Mouse (Mus musculus) layer of hippocampus, postnatal 25 days (tissue): ENCODE data around the gene Pdpr. TPM values are rescaled to one million over a fixed set of nuclear protein-coding genes. Genes with fewer than 3 reads are reported as not detected.
A peak's percentile ranks its signal among the peaks of the same experiment; 100 is the strongest.
"Not testable (repeated sequence)": the region's sequence is repeated elsewhere in the genome, so short reads cannot be mapped to it uniquely, and the experiment has no call there.

ENCODE experiments used
- DNase-seq, 2 experiments: peaks; one replicate each; pipeline ENCODE4 v3.0.0; 2022; ENCODE audit warnings: mixed read lengths in 2 of 2, low spot score in 1 of 2; ENCODE audit errors: extremely low spot score in 1 of 2
- total RNA-seq, 2 experiments: library from RNA; stranded (reverse); gene quantifications; 2 replicates each; pipeline ENCODE4 v1.2.3; 2021

The Pdpr gene
- total RNA-seq, result 10 to 100 TPM; 27.2 to 31.4 TPM

GRCm38 (mm10) chr8:111093865-111094718 is at the start of gene Pdpr:
Pdpr (plus strand) TSS chr8:111094630.
- DNase-seq, result peak; percentile 80 to 87

DNA sequence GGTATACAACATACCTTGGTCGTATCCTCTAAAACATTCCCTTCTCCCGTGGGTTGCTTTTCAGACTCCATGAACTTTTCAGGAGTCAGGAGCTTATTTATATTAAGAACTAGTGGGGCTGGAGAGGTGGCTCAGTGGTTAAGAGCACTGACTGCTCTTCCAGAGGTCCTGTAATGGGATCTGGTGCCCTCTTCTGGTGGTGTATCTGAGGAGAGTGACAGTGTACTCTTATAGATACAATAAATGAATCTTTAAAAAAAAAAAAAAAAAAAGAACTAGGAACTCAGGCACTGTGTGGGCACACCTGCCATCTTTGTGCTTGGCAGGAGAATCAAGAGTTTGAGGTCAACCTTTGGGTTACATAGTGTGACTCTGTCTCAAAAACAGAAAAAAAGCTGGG is 45.7 kb upstream of the Pdpr start:
- DNase-seq, result no peak

- DNase-seq, result no peak
Observed at GRCm38 (mm10) chr8:111049106-111049505, 45.3 kb upstream of the Pdpr start.

DNA sequence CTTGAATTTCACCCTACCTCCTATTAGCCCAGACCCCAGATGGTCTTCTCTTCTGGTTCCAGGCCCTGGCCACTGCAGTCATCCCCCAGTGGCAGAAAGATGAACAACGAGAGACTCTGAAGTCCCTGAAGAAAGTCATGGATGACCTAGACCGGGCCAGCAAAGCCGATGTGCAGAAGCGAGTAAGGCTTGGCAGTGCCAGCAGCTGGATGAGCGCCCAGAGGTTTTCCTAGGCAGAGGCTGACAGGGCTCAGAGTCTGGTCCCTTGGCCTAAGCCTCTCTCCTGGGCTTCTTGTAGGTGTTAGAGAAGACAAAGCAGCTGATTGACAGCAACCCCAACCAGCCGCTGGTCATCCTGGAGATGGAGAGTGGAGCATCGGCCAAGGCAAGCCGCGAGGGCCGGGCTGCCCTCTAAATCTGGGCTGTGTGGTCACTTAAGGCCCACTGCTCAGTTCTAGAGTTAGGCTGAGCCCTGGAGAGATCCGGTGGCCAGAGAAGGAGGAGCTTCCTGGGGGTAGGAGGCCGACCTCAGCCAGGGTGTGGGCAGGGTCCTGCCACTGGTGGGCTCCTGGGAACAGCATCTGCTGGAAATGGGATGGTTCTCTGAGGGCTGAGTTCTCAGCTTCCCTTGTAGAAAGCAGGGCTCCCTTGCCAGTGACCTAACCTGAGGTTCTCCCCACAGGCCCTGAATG is 40.5 kb upstream of the Pdpr start:
- DNase-seq, result no peak

DNA sequence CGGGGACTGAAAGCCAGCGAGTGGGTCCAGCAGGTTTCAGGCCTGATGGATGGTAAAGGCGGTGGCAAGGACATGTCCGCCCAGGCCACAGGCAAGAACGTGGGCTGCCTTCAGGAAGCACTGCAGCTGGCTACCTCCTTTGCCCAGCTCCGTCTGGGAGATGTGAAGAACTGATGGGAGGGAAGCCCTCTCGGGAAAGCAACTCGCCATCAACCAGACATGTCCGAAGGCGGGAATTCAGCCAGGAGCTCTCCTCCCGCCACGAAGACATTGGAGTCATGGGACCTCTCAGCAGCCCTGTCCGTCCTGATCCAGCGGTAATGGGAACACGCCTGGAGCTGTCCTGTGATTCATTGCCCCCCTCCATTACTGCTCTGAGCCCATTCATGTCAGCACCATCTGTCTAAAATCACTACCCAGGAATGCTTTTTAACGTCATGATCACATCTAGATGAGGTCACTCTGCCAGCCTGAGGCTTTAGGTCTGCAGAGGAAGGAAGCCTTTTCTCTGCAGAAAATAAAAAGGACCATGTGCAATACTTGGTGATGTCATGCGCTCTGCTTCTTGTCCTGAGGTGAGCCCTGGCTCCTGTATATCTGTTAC is 39.3 kb upstream of the Pdpr start:
- DNase-seq, result no peak

GRCm38 (mm10) chr8:111055661-111056060 is 38.8 kb upstream of the Pdpr start:
- DNase-seq, result no peak

- DNase-seq, result peak; percentile 84 to 86
Observed at GRCm38 (mm10) chr8:111056158-111056663, 38.2 kb upstream of the Pdpr start, which contains the start of gene Exosc6. Exosc6 (plus strand) TSS chr8:111056339.

DNA sequence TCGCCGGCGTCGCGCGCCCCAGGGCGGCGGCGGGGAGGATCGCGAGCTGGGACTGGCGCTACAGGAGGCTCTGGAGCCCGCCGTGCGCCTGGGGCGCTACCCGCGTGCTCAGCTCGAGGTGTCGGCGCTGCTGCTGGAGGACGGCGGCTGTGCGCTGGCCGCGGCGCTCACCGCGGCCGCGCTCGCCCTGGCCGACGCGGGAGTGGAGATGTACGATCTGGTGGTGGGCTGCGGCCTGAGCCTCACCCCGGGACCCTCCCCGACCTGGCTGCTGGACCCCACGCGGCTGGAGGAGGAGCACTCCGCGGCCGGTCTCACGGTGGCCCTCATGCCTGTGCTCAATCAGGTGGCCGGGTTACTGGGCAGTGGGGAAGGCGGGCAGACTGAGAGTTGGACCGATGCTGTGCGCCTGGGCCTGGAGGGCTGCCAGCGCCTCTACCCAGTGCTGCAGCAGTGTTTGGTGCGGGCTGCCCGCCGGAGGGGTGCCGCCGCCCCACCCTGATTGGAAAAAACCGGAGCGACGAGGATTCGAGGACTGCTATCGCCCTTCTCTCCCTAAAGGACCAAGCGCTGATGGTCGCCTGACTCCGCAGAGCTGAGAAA is 37.6 kb upstream of the Pdpr start:
- DNase-seq, result peak in 1 of 2 experiments; percentile 24

- DNase-seq, result no peak
Observed at GRCm38 (mm10) chr8:111058946-111059572, 35.4 kb upstream of the Pdpr start.

DNA sequence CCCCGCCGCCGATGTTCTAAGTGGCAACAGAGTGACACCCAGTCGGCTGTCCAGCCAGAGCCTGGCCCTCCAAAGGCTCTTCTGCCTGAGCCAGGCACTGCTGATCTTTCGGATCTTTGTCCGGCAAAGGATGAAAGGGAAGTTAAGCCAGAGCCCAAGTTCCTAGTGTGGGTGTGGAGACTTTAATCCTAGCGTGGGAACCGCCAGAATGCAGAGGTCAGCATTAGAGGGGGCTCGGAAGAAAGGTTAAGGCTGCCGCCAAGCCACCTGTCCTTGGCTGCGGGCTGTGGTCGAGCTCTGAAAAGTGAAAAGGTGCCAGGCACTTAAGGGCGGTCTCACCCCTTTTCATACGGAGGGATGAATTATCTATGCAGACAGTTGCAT is 32.8 kb upstream of the Pdpr start:
- DNase-seq, result no peak

- DNase-seq, result peak; percentile 95 to 98
Observed at GRCm38 (mm10) chr8:111062072-111062757, 32.2 kb upstream of the Pdpr start.

- DNase-seq, result no peak
Observed at GRCm38 (mm10) chr8:111062893-111063292, 31.5 kb upstream of the Pdpr start.

GRCm38 (mm10) chr8:111066308-111066707 is 28.1 kb upstream of the Pdpr start:
- DNase-seq, result no peak

- DNase-seq, result no peak
Observed at GRCm38 (mm10) chr8:111067439-111067838, 27.0 kb upstream of the Pdpr start.

- not testable (repeated sequence) for DNase-seq
Observed at GRCm38 (mm10) chr8:111068660-111069059, 25.8 kb upstream of the Pdpr start.

DNA sequence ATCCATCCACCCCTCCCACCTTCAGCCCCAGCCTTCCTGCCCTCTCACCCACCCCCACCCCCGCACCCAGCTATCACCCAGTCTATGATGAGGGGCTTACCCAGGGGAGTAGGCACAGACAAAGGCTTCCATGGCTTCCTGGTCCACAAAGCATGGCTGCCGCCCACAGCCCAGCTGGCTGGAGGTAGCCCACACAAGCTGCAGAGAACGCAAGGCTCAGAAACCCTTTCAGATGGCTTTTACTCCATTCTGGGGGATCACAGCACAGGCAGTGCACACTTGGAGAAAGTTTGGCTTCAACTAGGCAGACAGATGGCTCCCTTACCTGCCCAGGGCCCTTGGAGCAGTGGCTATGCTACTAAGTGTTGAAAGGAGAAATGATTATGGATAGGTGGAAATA is 18.5 kb upstream of the Pdpr start:
- peak; percentile 21 to 28 for DNase-seq

- DNase-seq, result no peak
Observed at GRCm38 (mm10) chr8:111079461-111079860, 15.0 kb upstream of the Pdpr start.

DNA sequence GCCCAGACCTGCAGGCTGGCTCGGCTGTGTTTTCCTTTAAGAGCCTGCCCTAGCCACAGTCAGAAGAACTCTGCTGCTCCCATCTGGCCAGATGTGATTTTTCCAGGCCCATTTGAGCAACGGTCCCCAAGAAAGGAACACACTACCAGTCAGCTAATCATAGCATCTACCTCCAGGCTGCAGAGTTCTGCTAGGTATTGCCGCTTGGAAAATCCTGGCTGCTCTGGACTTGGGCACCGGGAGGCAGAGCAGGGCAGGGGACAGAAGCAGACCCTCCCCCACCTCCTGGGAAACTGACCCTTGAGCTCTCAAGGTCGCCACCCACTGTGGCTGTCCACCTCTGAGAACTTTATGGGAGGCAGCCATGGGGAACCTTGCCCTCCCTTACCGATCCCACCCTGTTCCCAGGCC is 14.6 kb upstream of the Pdpr start:
- DNase-seq, result no peak

DNA sequence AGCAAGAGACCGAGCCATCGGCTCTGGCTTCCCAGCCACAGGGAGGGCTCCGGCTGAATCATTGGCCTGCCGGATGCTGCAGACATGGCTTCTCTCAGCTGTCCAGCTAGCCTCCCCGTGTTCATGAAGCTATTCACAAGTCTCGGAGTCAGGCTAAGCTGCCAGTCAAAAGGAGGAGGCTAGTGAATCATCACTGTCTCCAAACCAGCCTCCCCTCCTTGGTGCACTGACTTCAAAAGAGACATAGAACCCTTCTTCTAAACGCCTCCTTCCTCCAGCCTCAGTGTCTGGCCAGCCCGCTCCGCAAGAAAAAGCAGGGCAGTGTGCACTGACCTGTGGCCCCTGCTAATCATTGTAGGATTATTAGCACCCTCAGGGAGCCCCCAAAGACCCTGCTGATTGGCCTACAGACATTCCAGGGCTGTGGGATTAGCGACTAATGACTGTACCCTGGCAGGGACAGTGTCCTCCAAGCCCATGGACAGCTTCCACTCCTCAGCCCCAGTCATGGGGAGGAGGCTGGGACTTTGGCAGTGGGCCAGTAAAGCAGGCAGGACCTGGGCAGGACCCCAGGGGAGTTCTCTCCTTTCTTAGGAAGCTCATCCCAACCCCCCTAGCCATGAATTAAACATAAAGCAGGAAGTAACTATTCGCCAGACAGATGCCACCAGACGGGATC is 12.7 kb upstream of the Pdpr start:
- DNase-seq, result no peak
